Mouse (Mus musculus) cerebellum, adult 2 months (tissue): ENCODE data around the gene Kcnmb3. TPM values are rescaled to one million over a fixed set of nuclear protein-coding genes. Genes with fewer than 3 reads are reported as not detected.

Source experiments
- DNase-seq, 2 experiments: peaks; one replicate each; pipeline ENCODE4 v3.0.0; 2021
- H3K27ac ChIP-seq: fragments of 200-500 bp; 2 replicates; pipeline ENCODE4 v1.5.1; 2012; ENCODE audit warnings: low read length, control low read depth, inconsistent platforms; ENCODE audit not compliant: insufficient read depth
- H3K27me3 ChIP-seq: fragments of 200-500 bp; 2 replicates; pipeline ENCODE4 v1.6.1; 2012; ENCODE audit warnings: inconsistent platforms, mild to moderate bottlenecking, low read length, moderate library complexity; ENCODE audit not compliant: control insufficient read depth, insufficient read depth
- H3K4me1 ChIP-seq: fragments of 200-500 bp; 2 replicates; pipeline ENCODE4 v1.6.1; 2011; ENCODE audit warnings: low read length; ENCODE audit not compliant: control insufficient read depth, insufficient read depth
- H3K4me3 ChIP-seq: fragments of 200-500 bp; replicated peaks from 2 replicates; pipeline ENCODE3; 2011; ENCODE audit warnings: mild to moderate bottlenecking, low read depth, low read length, control low read depth; ENCODE audit not compliant: insufficient read depth
- CTCF ChIP-seq: fragments of 200-500 bp; IDR thresholded peaks from 2 replicates; pipeline ENCODE4 v1.5.1; 2011; ENCODE audit warnings: low read depth, mild to moderate bottlenecking, control low read depth, low read length, moderate library complexity, borderline replicate concordance; ENCODE audit not compliant: insufficient read depth
- POLR2A ChIP-seq: fragments of 200-500 bp; IDR thresholded peaks from 2 replicates; pipeline ENCODE4 v1.6.1; 2011; ENCODE audit warnings: low read length, control low read depth, borderline replicate concordance; ENCODE audit not compliant: insufficient read depth
- WGBS: fragments of 180-500 bp; shearing (Covaris S2); methylation state at CpG from one replicate; pipeline ENCODE4 v1.1.7; 2018; 5-methylcytosine and 5-hydroxymethylcytosine counted together
- polyA plus RNA-seq: library from polyadenylated mRNA; depleted of rRNA; stranded (reverse); fragments of >200 nt; gene quantifications from 2 replicates; pipeline ENCODE4 v1.2.3, GENCODE M21; 2012

Gene Kcnmb3
- polyA plus RNA-seq, 1 experiment: 0.05 TPM

- 81% methylated on average over 15 of the region's 15 CpGs for WGBS
- TF ChIP-seq POLR2A (no peak), CTCF (no peak)
- no peak for DNase-seq
These were observed 1.7 kb downstream of the Kcnmb3 start for GRCm38 (mm10) chr3:32490076-32490927.

GRCm38 (mm10) chr3:32488172-32488571 lies 3.9 kb downstream of the Kcnmb3 start:
- no peaks in the 10 kb centered on the region for H3K27me3 ChIP-seq
- H3K4me3 ChIP-seq: no peak overlapping the region
- H3K27ac ChIP-seq: no peak overlapping the region
- WGBS: 73% methylated on average over 6 of the region's 6 CpGs
- DNase-seq: no peak
- H3K4me1 ChIP-seq: no peaks in the 10 kb centered on the region; the same call in 1 of the 2 replicates
- no peak for TF ChIP-seq CTCF
- TF ChIP-seq POLR2A: no peak

More at GRCm38 (mm10) chr3:32490076-32490927, 1.7 kb downstream of the Kcnmb3 start:
- no peak overlapping the region for H3K4me3 ChIP-seq
- no peaks in the 10 kb centered on the region for H3K27me3 ChIP-seq
- no peak overlapping the region for H3K27ac ChIP-seq
- H3K4me1 ChIP-seq: no peaks in the 10 kb centered on the region; the same call in 1 of the 2 replicates

GRCm38 (mm10) chr3:32486543-32486942 lies 5.5 kb downstream of the Kcnmb3 start:
- no peak overlapping the region for H3K27ac ChIP-seq
- no peak overlapping the region for H3K4me3 ChIP-seq
- no peaks in the 10 kb centered on the region for H3K4me1 ChIP-seq
- WGBS: 72% methylated on average over 4 of the region's 4 CpGs
- no peaks in the 10 kb centered on the region for H3K27me3 ChIP-seq
- TF ChIP-seq POLR2A (no peak), CTCF (no peak)
- no peak for DNase-seq

- Histone ChIP-seq H3K4me1 (no peaks in the 10 kb centered on the region), H3K27ac (no peak overlapping the region), H3K27me3 (no peaks in the 10 kb centered on the region), H3K4me3 (no peak overlapping the region)
- 79% methylated on average over 3 of the region's 3 CpGs for WGBS
- DNase-seq: no peak
- TF ChIP-seq POLR2A (no peak), CTCF (no peak)
These were observed 9.0 kb downstream of the Kcnmb3 start for GRCm38 (mm10) chr3:32483035-32483434.

- Histone ChIP-seq H3K4me3 (no peak overlapping the region), H3K27ac (no peak overlapping the region), H3K27me3 (no peaks in the 10 kb centered on the region), H3K4me1 (no peaks in the 10 kb centered on the region)
- 84% methylated on average over 7 of the region's 7 CpGs for WGBS
- no peak for DNase-seq
- TF ChIP-seq CTCF: no peak
- TF ChIP-seq POLR2A: no peak
These were observed 12.1 kb downstream of the Kcnmb3 start for GRCm38 (mm10) chr3:32479961-32480360.

- 80% methylated on average over 10 of the region's 10 CpGs for WGBS
- Histone ChIP-seq H3K27ac (no peak overlapping the region), H3K27me3 (no peaks in the 10 kb centered on the region), H3K4me3 (no peak overlapping the region), H3K4me1 (no peaks in the 10 kb centered on the region; the same call in 1 of the 2 replicates)
- DNase-seq: no peak
- TF ChIP-seq CTCF (no peak), POLR2A (no peak)
These were observed 18.8 kb downstream of the Kcnmb3 start for GRCm38 (mm10) chr3:32473184-32473583.

- no peaks in the 10 kb centered on the region; the same call in 1 of the 2 replicates for H3K4me1 ChIP-seq
- TF ChIP-seq POLR2A: no peak
- H3K4me3 ChIP-seq: no peak overlapping the region
- DNase-seq: no peak
- H3K27ac ChIP-seq: no peak overlapping the region
- H3K27me3 ChIP-seq: no peaks in the 10 kb centered on the region
- 72% methylated on average over 14 of the region's 14 CpGs for WGBS
These were observed 19.7 kb downstream of the Kcnmb3 start for GRCm38 (mm10) chr3:32472191-32472900.

- no peaks in the 10 kb centered on the region; the same call in 1 of the 2 replicates for H3K4me1 ChIP-seq
- no peak for DNase-seq
- H3K27ac ChIP-seq: no peak overlapping the region
- TF ChIP-seq CTCF: no peak
- no peak for TF ChIP-seq POLR2A
- 50% methylated on average over 6 of the region's 6 CpGs for WGBS
- no peaks in the 10 kb centered on the region for H3K27me3 ChIP-seq
- H3K4me3 ChIP-seq: no peak overlapping the region
These were observed 20.9 kb downstream of the Kcnmb3 start for GRCm38 (mm10) chr3:32471098-32471497.

- Histone ChIP-seq H3K27me3 (no peaks in the 10 kb centered on the region), H3K4me3 (no peak overlapping the region), H3K4me1 (no peaks in the 10 kb centered on the region; the same call in 1 of the 2 replicates), H3K27ac (no peak overlapping the region)
- DNase-seq: no peak
- 34% methylated on average over 7 of the region's 7 CpGs for WGBS
- TF ChIP-seq POLR2A (no peak), CTCF (no peak)
These were observed 21.6 kb downstream of the Kcnmb3 start for GRCm38 (mm10) chr3:32470449-32470848.
